Mouse (Mus musculus): ENCODE results near the gene Fkbp2. TPM values are rescaled to one million over a fixed set of nuclear protein-coding genes. Genes with fewer than 3 reads are reported as not detected.
A peak's percentile ranks its signal among the peaks of the same experiment; 100 is the strongest.

The Fkbp2 gene
- total RNA-seq, 2 experiments from 2014 or later: 72.8 to 120 TPM

GRCm38 (mm10) chr19:6948186-6948585, 32.1 kb downstream of the Fkbp2 start:
- ATAC-seq (replicated peaks; ENCODE audit: low FRiP score, low TSS enrichment, poor library complexity, severe bottlenecking): no peak

GRCm38 (mm10) chr19:6947742-6948141, 32.6 kb downstream of the Fkbp2 start:
- no peak for ATAC-seq (replicated peaks; ENCODE audit: low FRiP score, low TSS enrichment, poor library complexity, severe bottlenecking)

- ATAC-seq (replicated peaks; ENCODE audit: low FRiP score, low TSS enrichment, poor library complexity, severe bottlenecking): no peak
Observed at GRCm38 (mm10) chr19:6943709-6944108, 36.6 kb downstream of the Fkbp2 start.

- ATAC-seq (replicated peaks; ENCODE audit: low FRiP score, low TSS enrichment, poor library complexity, severe bottlenecking): no peak
Observed at GRCm38 (mm10) chr19:6942764-6943163, 37.5 kb downstream of the Fkbp2 start.

- peak; percentile 84 for ATAC-seq (replicated peaks; ENCODE audit: low FRiP score, low TSS enrichment, poor library complexity, severe bottlenecking)
Observed at GRCm38 (mm10) chr19:6942249-6942691, 38.0 kb downstream of the Fkbp2 start, which contains the start of gene Gpr137. Gene Gpr137 (minus strand): TSS chr19:6942480.

GRCm38 (mm10) chr19:6941372-6942248, 38.7 kb downstream of the Fkbp2 start, which contains the start of gene Bad:
Gene Bad (plus strand): TSS chr19:6941861.
- ATAC-seq (replicated peaks; ENCODE audit: low FRiP score, low TSS enrichment, poor library complexity, severe bottlenecking): peak; percentile 67

GRCm38 (mm10) chr19:6940396-6941351, 39.6 kb downstream of the Fkbp2 start:
- ATAC-seq (replicated peaks; ENCODE audit: low FRiP score, low TSS enrichment, poor library complexity, severe bottlenecking): no peak

GRCm38 (mm10) chr19:6939106-6940002, 40.9 kb downstream of the Fkbp2 start:
- ATAC-seq (replicated peaks; ENCODE audit: low FRiP score, low TSS enrichment, poor library complexity, severe bottlenecking): no peak

- no peak for ATAC-seq (replicated peaks; ENCODE audit: low FRiP score, low TSS enrichment, poor library complexity, severe bottlenecking)
Observed at GRCm38 (mm10) chr19:6937541-6938465, 42.5 kb downstream of the Fkbp2 start.

GRCm38 (mm10) chr19:6936299-6936698, 44.0 kb downstream of the Fkbp2 start:
- ATAC-seq (replicated peaks; ENCODE audit: low FRiP score, low TSS enrichment, poor library complexity, severe bottlenecking): no peak

GRCm38 (mm10) chr19:6934195-6934977, 45.9 kb downstream of the Fkbp2 start, which contains the start of gene Kcnk4:
Gene Kcnk4 (minus strand): TSS chr19:6934515.
- ATAC-seq (replicated peaks; ENCODE audit: low FRiP score, low TSS enrichment, poor library complexity, severe bottlenecking): no peak

GRCm38 (mm10) chr19:6933436-6934194, 46.7 kb downstream of the Fkbp2 start:
- peak; percentile 50 for ATAC-seq (replicated peaks; ENCODE audit: low FRiP score, low TSS enrichment, poor library complexity, severe bottlenecking)

GRCm38 (mm10) chr19:6933102-6933435, 47.2 kb downstream of the Fkbp2 start:
- ATAC-seq (replicated peaks; ENCODE audit: low FRiP score, low TSS enrichment, poor library complexity, severe bottlenecking): no peak

GRCm38 (mm10) chr19:6932018-6932417, 48.3 kb downstream of the Fkbp2 start:
- ATAC-seq (replicated peaks; ENCODE audit: low FRiP score, low TSS enrichment, poor library complexity, severe bottlenecking): no peak

- no peak for ATAC-seq (replicated peaks; ENCODE audit: low FRiP score, low TSS enrichment, poor library complexity, severe bottlenecking)
Observed at GRCm38 (mm10) chr19:6931002-6931401, 49.3 kb downstream of the Fkbp2 start.

- no peak for ATAC-seq (replicated peaks; ENCODE audit: low FRiP score, low TSS enrichment, poor library complexity, severe bottlenecking)
Observed at GRCm38 (mm10) chr19:6928080-6928479, 52.2 kb downstream of the Fkbp2 start.
